Mouse (Mus musculus) central nervous system, embryonic 18 days (tissue): ENCODE measurements around the gene 1110008P14Rik. TPM values are rescaled to one million over a fixed set of nuclear protein-coding genes. Genes with fewer than 3 reads are reported as not detected.

ENCODE experiments used
- polyA plus RNA-seq: library from polyadenylated mRNA; depleted of rRNA; stranded (reverse); fragments of >200 nt; gene quantifications from 2 replicates; pipeline ENCODE4 v1.2.3, GENCODE M21; 2012; rRNA removed

1110008P14Rik gene
- polyA plus RNA-seq = 126 and 145 TPM in 2 replicates

DNA sequence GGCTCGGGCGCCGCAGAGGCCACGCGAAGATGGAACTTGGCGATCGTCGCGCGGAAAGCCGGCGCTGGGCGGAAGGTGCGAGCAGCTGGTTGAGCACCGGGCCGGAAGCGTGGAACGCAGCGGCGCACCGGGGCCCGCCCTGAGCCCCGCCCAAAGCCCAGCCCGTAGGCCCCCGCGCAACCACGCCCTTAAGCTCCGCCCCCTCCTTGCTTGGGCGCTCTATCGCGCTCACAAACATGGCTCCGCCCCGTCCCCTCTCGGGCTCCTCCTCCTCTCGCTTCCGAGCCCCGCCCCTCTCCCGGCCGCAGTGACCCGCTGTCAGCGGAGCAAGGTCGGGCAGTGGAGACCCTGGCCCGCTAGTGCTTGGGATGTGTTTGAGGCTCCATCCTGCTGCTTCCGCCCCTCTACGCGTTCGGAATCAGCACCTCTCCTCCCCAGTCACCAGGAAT lies at the start of gene 1110008P14Rik:
1110008P14Rik (minus strand) TSS at position 164 of the 449 bp plus-strand sequence.

GRCm38 (mm10) chr2:32395484-32395945 lies 13.8 kb upstream of the 1110008P14Rik start, which contains the start of gene Ptges2:
Ptges2 (plus strand) TSS chr2:32395896.

GRCm38 (mm10) chr2:32387706-32388490 lies 6.2 kb upstream of the 1110008P14Rik start, which contains the start of gene Lcn2:
Lcn2 (minus strand) TSS chr2:32388252.

GRCm38 (mm10) chr2:32353007-32353542 lies 28.7 kb downstream of the 1110008P14Rik start, which contains the start of gene Dnm1:
Dnm1 (minus strand) TSS chr2:32353338.

DNA sequence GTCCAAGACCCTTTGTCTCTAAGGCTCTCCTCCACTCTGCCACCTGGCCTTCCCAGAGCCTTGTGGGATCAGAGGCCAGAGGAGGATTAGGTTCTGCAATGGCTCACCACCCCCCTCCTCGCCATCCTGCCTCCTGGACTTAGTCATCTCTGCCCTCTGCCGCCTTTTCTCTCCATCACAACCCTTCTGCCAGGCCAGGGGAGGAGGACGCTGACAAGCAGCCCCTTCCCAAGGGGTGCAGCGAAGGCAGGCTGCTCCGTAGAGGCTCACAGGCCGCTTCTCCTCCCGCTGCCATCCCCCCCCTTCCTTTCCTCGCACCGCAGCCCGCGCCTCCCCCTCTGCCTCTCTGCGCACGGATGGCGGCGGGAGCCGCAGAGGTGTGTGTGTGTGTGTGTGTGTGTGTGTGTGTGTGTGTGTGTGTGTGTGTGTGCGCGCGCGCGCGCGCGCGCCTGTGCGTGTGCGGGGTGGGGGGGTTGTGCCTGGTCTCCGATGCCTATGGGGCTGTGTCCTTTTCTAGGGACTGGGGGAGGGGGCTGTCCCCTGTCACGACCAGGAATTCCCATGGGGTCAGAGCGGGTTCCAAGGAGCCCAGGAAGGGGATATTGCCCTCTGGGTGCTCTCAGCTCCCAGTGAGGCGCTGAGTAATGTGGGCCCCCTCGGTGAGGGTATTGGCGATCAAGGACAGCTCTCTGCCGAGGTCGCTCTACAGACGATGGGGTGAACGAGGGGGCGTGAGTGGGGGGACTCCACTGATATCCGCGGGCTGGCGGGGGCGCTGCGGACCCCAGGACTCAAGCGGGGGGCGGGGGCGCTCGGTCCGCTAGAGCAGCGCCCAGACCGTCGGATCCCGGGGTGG lies 29.4 kb downstream of the 1110008P14Rik start, which contains the start of gene Ciz1:
Ciz1 (plus strand) TSS at position 177 of the 856 bp plus-strand sequence.

Other genes starting within 250 kb of the 1110008P14Rik start
- 89.9 and 106 TPM in 2 replicates for gene Prrc2b, start 230.9 kb downstream of the 1110008P14Rik start, polyA plus RNA-seq
- 41.6 and 44.2 TPM in 2 replicates for gene Pomt1, start 145.3 kb downstream of the 1110008P14Rik start, polyA plus RNA-seq
- gene Uck1, start 121.8 kb downstream of the 1110008P14Rik start, polyA plus RNA-seq = 87.1 and 89.2 TPM in 2 replicates
- gene Golga2, start 94.6 kb downstream of the 1110008P14Rik start, polyA plus RNA-seq = 50.6 and 56.9 TPM in 2 replicates
- 314 and 343 TPM in 2 replicates for gene Swi5, start 93.9 kb downstream of the 1110008P14Rik start, polyA plus RNA-seq
- 165 and 172 TPM in 2 replicates for gene Ciz1, start 29.6 kb downstream of the 1110008P14Rik start, polyA plus RNA-seq
- gene Dnm1, start 28.6 kb downstream of the 1110008P14Rik start, polyA plus RNA-seq = 257 and 347 TPM in 2 replicates
- gene Lcn2, start 6.3 kb upstream of the 1110008P14Rik start, polyA plus RNA-seq = 1.1 and 8.6 TPM in 2 replicates
- 58.8 and 61.3 TPM in 2 replicates for gene Ptges2, start 14.0 kb upstream of the 1110008P14Rik start, polyA plus RNA-seq
- gene Naif1, start 68.5 kb upstream of the 1110008P14Rik start, polyA plus RNA-seq = 4.0 and 4.4 TPM in 2 replicates
- 41.8 and 42.3 TPM in 2 replicates for gene Slc25a25, start 69.5 kb upstream of the 1110008P14Rik start, polyA plus RNA-seq
- gene Fam102a, start 153.4 kb upstream of the 1110008P14Rik start, polyA plus RNA-seq = 7.5 and 8.2 TPM in 2 replicates
- gene Dpm2, start 188.9 kb upstream of the 1110008P14Rik start, polyA plus RNA-seq = 172 and 187 TPM in 2 replicates
- gene Pip5kl1, start 192.9 kb upstream of the 1110008P14Rik start, polyA plus RNA-seq = 24.2 and 24.6 TPM in 2 replicates
- gene 9430097D07Rik, start 193.7 kb upstream of the 1110008P14Rik start, polyA plus RNA-seq = 0.31 and 0.35 TPM in 2 replicates
- 29.4 and 30.7 TPM in 2 replicates for gene St6galnac4, start 205.2 kb upstream of the 1110008P14Rik start, polyA plus RNA-seq
- 30.7 and 32.0 TPM in 2 replicates for gene St6galnac6, start 217.8 kb upstream of the 1110008P14Rik start, polyA plus RNA-seq
- 53.9 and 56.7 TPM in 2 replicates for gene Ak1, start 239.8 kb upstream of the 1110008P14Rik start, polyA plus RNA-seq